29 mouse cellular contexts compared by ENCODE assay signal in genomic region chr11:68258498-68258897, GRCm38 (mm10).
"Had no signal": no experiment of that assay in that cellular context is flagged by ENCODE, and none has a peak within 500 bp of the region (broad histone marks: within the 10 kb centered on the region; RNA-seq: fewer than 3 reads in every experiment).

No protein-coding gene starts in this region.

- H3K9me3 ChIP-seq: limb, embryonic 10.5 days; limb, embryonic 12.5 days; limb, embryonic 13.5 days; limb, embryonic 15.5 days; liver, embryonic 12.5 days; liver, embryonic 13.5 days; liver, embryonic 15.5 days; lung, embryonic 15.5 days; midbrain, embryonic 10.5 days; midbrain, embryonic 12.5 days; midbrain, embryonic 13.5 days; midbrain, embryonic 15.5 days; neural tube, embryonic 12.5 days had no signal

- H3K36me3 ChIP-seq: limb, embryonic 12.5 days; limb, embryonic 13.5 days; limb, embryonic 15.5 days; liver, embryonic 12.5 days; liver, embryonic 13.5 days; liver, embryonic 15.5 days; lung, embryonic 15.5 days; midbrain, embryonic 13.5 days; midbrain, embryonic 15.5 days had no signal

- H3K27me3 ChIP-seq: limb, embryonic 12.5 days; limb, embryonic 15.5 days; liver, embryonic 12.5 days; liver, embryonic 13.5 days; liver, embryonic 15.5 days; lung, embryonic 15.5 days; midbrain, embryonic 15.5 days; neural tube, embryonic 12.5 days had no signal

- H3K9ac ChIP-seq: limb, embryonic 12.5 days; limb, embryonic 13.5 days; limb, embryonic 15.5 days; liver, embryonic 12.5 days; liver, embryonic 13.5 days; liver, embryonic 14.5 days; liver, embryonic 15.5 days; liver, postnatal 0 days; lung, embryonic 15.5 days; midbrain, embryonic 12.5 days; midbrain, embryonic 13.5 days; midbrain, embryonic 15.5 days; neural tube, embryonic 12.5 days had no signal

- H3K4me2 ChIP-seq: limb, embryonic 12.5 days; limb, embryonic 13.5 days; limb, embryonic 15.5 days; liver, embryonic 11.5 days; liver, embryonic 12.5 days; liver, embryonic 13.5 days; liver, embryonic 15.5 days; lung, embryonic 15.5 days; midbrain, embryonic 11.5 days; midbrain, embryonic 12.5 days; midbrain, embryonic 13.5 days; midbrain, embryonic 15.5 days; neural tube, embryonic 12.5 days had no signal

- H3K4me3 ChIP-seq: left cerebral cortex, adult 2 months; limb, embryonic 10.5 days; limb, embryonic 12.5 days; limb, embryonic 13.5 days; limb, embryonic 15.5 days; liver, embryonic 12.5 days; liver, embryonic 13.5 days; liver, embryonic 15.5 days; lung, embryonic 15.5 days; megakaryocyte, embryonic 14.5 days; midbrain, embryonic 10.5 days; midbrain, embryonic 12.5 days; midbrain, embryonic 13.5 days; midbrain, embryonic 15.5 days; myocyte; neural tube, embryonic 12.5 days had no signal

- ATAC-seq: liver, embryonic 12.5 days; liver, postnatal 0 days; midbrain, embryonic 13.5 days; midbrain, embryonic 15.5 days; midbrain, embryonic 16.5 days had no signal

- H3K4me1 ChIP-seq: liver, embryonic 12.5 days; liver, embryonic 13.5 days; liver, embryonic 15.5 days; midbrain, embryonic 13.5 days; midbrain, embryonic 15.5 days had no signal

- DNase-seq: layer of hippocampus, postnatal 36 days; left cerebral cortex, postnatal 4 days; liver; liver, embryonic 13.5 days; liver, postnatal 0 days; lung, postnatal 10 days; lung, postnatal 14 days; lung, postnatal 36 days; midbrain, embryonic 14.5 days had no signal

- H3K27ac ChIP-seq: left cerebral cortex, adult 2 months; limb, embryonic 10.5 days; limb, embryonic 12.5 days; limb, embryonic 13.5 days; limb, embryonic 15.5 days; liver, embryonic 12.5 days; liver, embryonic 13.5 days; liver, embryonic 14.5 days; liver, embryonic 15.5 days; lung, embryonic 15.5 days; macrophage; midbrain, embryonic 10.5 days; midbrain, embryonic 12.5 days; midbrain, embryonic 13.5 days; midbrain, embryonic 15.5 days; neural tube, embryonic 12.5 days had no signal
